Mouse (Mus musculus): ENCODE measurements around the gene Sp3.

- TF ChIP-seq POLR2A (IDR thresholded peaks at IDR 0.05; ENCODE audit: control insufficient read depth, low read depth, low read length) (no peak), CTCF (IDR thresholded peaks at IDR 0.05; ENCODE audit: control insufficient read depth, insufficient read depth, insufficient replicate concordance, low read depth, low read length) (no peak)
These were observed 82.0 kb downstream of the Sp3 start for GRCm38 (mm10) chr2:72898094-72898781.
